Mouse (Mus musculus): ENCODE results near the gene Tubb4b. TPM values are rescaled to one million over a fixed set of nuclear protein-coding genes. Genes with fewer than 3 reads are reported as not detected.

Tubb4b gene
- total and polyA plus RNA-seq, 3 experiments, result 183 to 1,037 (median 979) TPM

DNA sequence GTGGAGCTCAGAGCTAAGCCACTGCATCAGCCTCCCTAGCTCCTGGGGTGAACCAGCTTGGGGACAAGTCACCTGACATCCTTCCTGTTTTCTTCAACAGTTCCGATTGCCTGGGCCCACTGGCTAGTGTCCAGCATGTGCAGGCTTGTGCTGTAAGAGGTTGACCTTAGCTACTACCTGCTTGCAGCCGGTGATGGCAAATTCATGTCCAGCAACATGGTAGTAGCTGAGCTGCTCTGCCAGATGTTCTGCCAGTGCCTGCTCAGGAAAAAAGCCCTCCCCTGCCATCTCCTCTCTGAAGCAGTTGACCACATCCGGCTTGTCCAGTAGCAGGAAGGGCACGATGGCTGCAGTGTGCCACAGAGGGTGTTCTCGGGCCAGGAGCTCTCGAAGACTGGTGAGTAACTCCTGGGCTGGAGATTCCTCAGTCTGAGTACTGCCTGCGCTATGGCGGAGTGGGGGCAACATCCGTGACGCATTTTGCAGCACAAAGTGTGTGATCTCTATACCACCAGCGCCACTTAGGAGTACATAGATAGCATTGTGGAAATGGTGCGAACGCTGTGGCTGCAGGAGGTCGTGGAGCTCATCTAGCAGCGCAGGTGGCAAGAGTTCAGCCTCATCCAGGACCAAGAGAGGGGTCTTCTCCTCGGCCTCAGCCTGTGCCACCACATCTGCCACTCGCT lies 29.9 kb downstream of the Tubb4b start:
- Histone ChIP-seq H3K9me3 (replicated peaks; ENCODE audit: insufficient read depth, low read length) (no peaks in the 10 kb centered on the region), H3K9ac (ENCODE audit: control insufficient read depth, low read depth, low read length, poor library complexity, severe bottlenecking) (peak overlapping the region; percentile 87), H3K27ac (ENCODE audit: control insufficient read depth, low read depth, low read length) (peak overlapping the region; percentile 96), H3K36me3 (ENCODE audit: control insufficient read depth in 1 of 2, insufficient read depth in 2 of 2, low read length in 2 of 2) (peaks cover 0 to 17% of the 10 kb centered on the region in 2 experiments; a peak in 2 of 4 replicates), H3K79me2 (ENCODE audit: control insufficient read depth, insufficient read depth, low read length, poor library complexity) (peaks cover 21% of the 10 kb centered on the region), H3K4me1 (ENCODE audit: control insufficient read depth in 1 of 2, insufficient read depth in 2 of 2, low read length in 2 of 2) (peaks cover 6 to 32% of the 10 kb centered on the region in 2 experiments), H3K27me3 (ENCODE audit: control insufficient read depth in 1 of 2, insufficient read depth in 2 of 2, low read length in 2 of 2) (no peaks in the 10 kb centered on the region), H3K4me3 (ENCODE audit: control insufficient read depth in 1 of 2, insufficient read depth in 1 of 2, low read depth in 2 of 2, low read length in 2 of 2) (peak overlapping the region; percentile 57 to 72)
- TF ChIP-seq MYB (IDR thresholded peaks at IDR 0.05; ENCODE audit: low read depth, low read length) (no peak), USF1 (IDR thresholded peaks at IDR 0.05; ENCODE audit: low read depth, low read length) (peak; percentile 79), NRF1 (IDR thresholded peaks at IDR 0.05; ENCODE audit: insufficient read depth, low read depth, low read length, poor library complexity, severe bottlenecking) (no peak), ETS1 (IDR thresholded peaks at IDR 0.05; ENCODE audit: low read depth, low read length) (no peak), POLR2AphosphoS2 (IDR thresholded peaks at IDR 0.05; ENCODE audit: low read length) (no peak; the same call in 1 of the 2 replicates), HCFC1 (IDR thresholded peaks at IDR 0.05; ENCODE audit: low read depth, low read length) (0 out of 2 replicates have a peak, but pooled peaks have one; percentile 11), POLR2A (IDR thresholded peaks at IDR 0.05; ENCODE audit: control insufficient read depth in 1 of 2, insufficient read depth in 1 of 2, low read depth in 1 of 2, low read length in 2 of 2, poor library complexity in 1 of 2) (peak in 1 of 2 experiments; percentile 62; a peak in 2 of 4 replicates), MAFK (IDR thresholded peaks at IDR 0.05; ENCODE audit: borderline replicate concordance, low read depth, low read length) (no peak), ZMIZ1 (IDR thresholded peaks at IDR 0.05; ENCODE audit: low read depth, low read length) (0 out of 2 replicates have a peak, but pooled peaks have one; percentile 38), MAX (IDR thresholded peaks at IDR 0.05; ENCODE audit: low read length) (no peak), TBP (IDR thresholded peaks at IDR 0.05; ENCODE audit: low read depth, low read length) (peak; percentile 58), MAZ (IDR thresholded peaks at IDR 0.05; ENCODE audit: low read depth, low read length) (0 out of 2 replicates have a peak, but pooled peaks have one; percentile 45), CTCF (IDR thresholded peaks at IDR 0.05 in 2 of 3, conservative IDR thresholded peaks at IDR 0.05 in 1 of 3; ENCODE audit: control insufficient read depth in 1 of 3, insufficient read depth in 1 of 3, low read depth in 2 of 3, low read length in 3 of 3, poor library complexity in 1 of 3, severe bottlenecking in 1 of 3) (no peak), NELFE (IDR thresholded peaks at IDR 0.05; ENCODE audit: low read depth, low read length) (no peak; the same call in 1 of the 2 replicates), BHLHE40 (IDR thresholded peaks at IDR 0.05; ENCODE audit: borderline replicate concordance, low read depth, low read length) (peak; percentile 77), EP300 (IDR thresholded peaks at IDR 0.05; ENCODE audit: low read depth in 1 of 2, low read length in 2 of 2) (peak in 1 of 2 experiments; percentile 14; a peak in 1 of 4 replicates), TCF12 (IDR thresholded peaks at IDR 0.05; ENCODE audit: low read depth, low read length) (0 out of 2 replicates have a peak, but pooled peaks have one; percentile 4), SIN3A (IDR thresholded peaks at IDR 0.05; ENCODE audit: low read length) (peak; percentile 2; the same call in 1 of the 2 replicates)
- peak; percentile 78 for DNase-seq (ENCODE audit: low read depth, low spot score)

- Histone ChIP-seq H3K4me1 (ENCODE audit: control insufficient read depth in 1 of 2, insufficient read depth in 2 of 2, low read length in 2 of 2) (peaks cover 6 to 32% of the 10 kb centered on the region in 2 experiments), H3K9me3 (replicated peaks; ENCODE audit: insufficient read depth, low read length) (no peaks in the 10 kb centered on the region), H3K79me2 (ENCODE audit: control insufficient read depth, insufficient read depth, low read length, poor library complexity) (peaks cover 21% of the 10 kb centered on the region), H3K4me3 (ENCODE audit: control insufficient read depth in 1 of 2, insufficient read depth in 1 of 2, low read depth in 2 of 2, low read length in 2 of 2) (peak overlapping the region; percentile 57 to 72), H3K9ac (ENCODE audit: control insufficient read depth, low read depth, low read length, poor library complexity, severe bottlenecking) (peak overlapping the region; percentile 87), H3K27ac (ENCODE audit: control insufficient read depth, low read depth, low read length) (peak overlapping the region; percentile 96), H3K27me3 (ENCODE audit: control insufficient read depth in 1 of 2, insufficient read depth in 2 of 2, low read length in 2 of 2) (no peaks in the 10 kb centered on the region), H3K36me3 (ENCODE audit: control insufficient read depth in 1 of 2, insufficient read depth in 2 of 2, low read length in 2 of 2) (peaks cover 0 to 17% of the 10 kb centered on the region in 2 experiments; a peak in 2 of 4 replicates)
- TF ChIP-seq CHD1 (IDR thresholded peaks at IDR 0.05; ENCODE audit: low read depth, low read length) (0 out of 2 replicates have a peak, but pooled peaks have one; percentile 5), E2F4 (IDR thresholded peaks at IDR 0.05; ENCODE audit: borderline replicate concordance, low read depth, low read length) (no peak)
- peak; percentile 64 for DNase-seq (ENCODE audit: low read depth, low spot score)
Measured at GRCm38 (mm10) chr2:25194006-25194405, 30.5 kb downstream of the Tubb4b start.
